Mouse (Mus musculus) CH12.LX (cell line): ENCODE data around the gene Lamc1. TPM values are rescaled to one million over a fixed set of nuclear protein-coding genes. Genes with fewer than 3 reads are reported as not detected.

Source experiments
- DNase-seq: peaks from one replicate; pipeline ENCODE4 v3.0.0-alpha.2; 2013; ENCODE audit errors: extremely low read depth
- H3K27ac ChIP-seq: 2 replicates; pipeline ENCODE4 v1.5.1; 2012; ENCODE audit warnings: low read depth, mild to moderate bottlenecking, control low read depth, moderate library complexity; ENCODE audit not compliant: insufficient read depth
- H3K27me3 ChIP-seq: replicated peaks from 2 replicates; pipeline ENCODE3; 2012; ENCODE audit warnings: inconsistent platforms
- H3K36me3 ChIP-seq, 2 experiments: replicated peaks in 1 of 2; 2 replicates each; pipeline versions ENCODE3 to v1.6.1; 2012; ENCODE audit warnings: inconsistent platforms in 1 of 2, low read length in 1 of 2, mild to moderate bottlenecking in 1 of 2, mixed read lengths in 1 of 2, moderate library complexity in 1 of 2; ENCODE audit not compliant: control insufficient read depth in 1 of 2, insufficient read depth in 1 of 2
- H3K4me1 ChIP-seq, 2 experiments: 2 replicates each; pipeline ENCODE4 v1.6.1; 2012; ENCODE audit warnings: inconsistent platforms in 1 of 2, moderate library complexity in 1 of 2; ENCODE audit not compliant: insufficient read depth in 2 of 2, control insufficient read depth in 1 of 2
- H3K4me2 ChIP-seq: 2 replicates; pipeline ENCODE4 v1.6.1; 2012; ENCODE audit warnings: low read depth, mild to moderate bottlenecking, control low read depth; ENCODE audit not compliant: poor library complexity, insufficient read depth, severe bottlenecking
- H3K4me3 ChIP-seq, 3 experiments: fragments of 150-350 bp in 1 of 3; sonication (generic) in 1 of 3; replicated peaks in 1 of 3; 2 replicates each; pipeline versions ENCODE3 to v1.5.1; 2011 to 2012; ENCODE audit warnings: low read depth in 2 of 3, low read length in 2 of 3, mild to moderate bottlenecking in 2 of 3, moderate library complexity in 2 of 3, control low read depth in 1 of 3, improper control_type of control experiment in 1 of 3, inconsistent platforms in 1 of 3, mixed read lengths in 1 of 3; ENCODE audit not compliant: poor library complexity in 1 of 3
- H3K79me2 ChIP-seq: replicated peaks from 2 replicates; pipeline ENCODE4 v1.6.1; 2012; ENCODE audit warnings: mild to moderate bottlenecking, moderate library complexity; ENCODE audit not compliant: control insufficient read depth, poor library complexity, insufficient read depth, severe bottlenecking; ENCODE audit errors: extremely low read depth
- H3K9ac ChIP-seq: 2 replicates; pipeline ENCODE4 v1.6.1; 2012; ENCODE audit warnings: low read depth, mild to moderate bottlenecking, control low read depth, moderate library complexity; ENCODE audit not compliant: insufficient read depth
- H3K9me3 ChIP-seq: replicated peaks from 2 replicates; pipeline ENCODE3; 2012; ENCODE audit warnings: low read length, inconsistent platforms, mixed read lengths
- BHLHE40 ChIP-seq: IDR thresholded peaks from 2 replicates; pipeline ENCODE4 v1.6.1; 2011; ENCODE audit warnings: mild to moderate bottlenecking, low read depth, low read length, improper control_type of control experiment
- CHD1 ChIP-seq: IDR thresholded peaks from 2 replicates; pipeline ENCODE4 v1.6.1; 2012; ENCODE audit warnings: low read depth, low read length, improper control_type of control experiment, inconsistent platforms
- CTCF ChIP-seq, 2 experiments: IDR thresholded peaks in 1 of 2; conservative IDR thresholded peaks in 1 of 2; 2 replicates each; pipeline ENCODE4 v1.5.1; 2011 to 2012; ENCODE audit warnings: low read depth in 2 of 2, low read length in 2 of 2, improper control_type of control experiment in 1 of 2, inconsistent platforms in 1 of 2, mild to moderate bottlenecking in 1 of 2, moderate library complexity in 1 of 2
- EP300 ChIP-seq: IDR thresholded peaks from 2 replicates; pipeline ENCODE4 v1.6.1; 2011; ENCODE audit warnings: low read length, improper control_type of control experiment
- ETS1 ChIP-seq: conservative IDR thresholded peaks from 2 replicates; pipeline ENCODE4 v1.6.1; 2012; ENCODE audit warnings: low read depth, mild to moderate bottlenecking, inconsistent platforms, low read length, improper control_type of control experiment, moderate library complexity
- HCFC1 ChIP-seq: IDR thresholded peaks from 2 replicates; pipeline ENCODE4 v1.6.1; 2012; ENCODE audit warnings: low read depth, mild to moderate bottlenecking, inconsistent platforms, low read length, improper control_type of control experiment
- IRF4 ChIP-seq: IDR thresholded peaks from 2 replicates; pipeline ENCODE4 v1.6.1; 2014; ENCODE audit warnings: low read depth, mild to moderate bottlenecking, inconsistent platforms, low read length, improper control_type of control experiment
- MAFK ChIP-seq: IDR thresholded peaks from 2 replicates; pipeline ENCODE4 v1.6.1; 2011; ENCODE audit warnings: low read length, improper control_type of control experiment; ENCODE audit not compliant: insufficient replicate concordance
- MEF2A ChIP-seq: IDR thresholded peaks from 2 replicates; pipeline ENCODE4 v1.6.1; 2014; ENCODE audit warnings: low read depth, mild to moderate bottlenecking, inconsistent platforms, low read length, improper control_type of control experiment, borderline replicate concordance
- MYC ChIP-seq: IDR thresholded peaks from 2 replicates; pipeline ENCODE4 v1.6.1; 2011; ENCODE audit warnings: low read depth, mild to moderate bottlenecking, improper control_type of control experiment, low read length
- NELFE ChIP-seq: IDR thresholded peaks from 2 replicates; pipeline ENCODE4 v1.6.1; 2011; ENCODE audit warnings: low read depth, low read length, improper control_type of control experiment
- NRF1 ChIP-seq: IDR thresholded peaks from 2 replicates; pipeline ENCODE4 v1.6.1; 2014; ENCODE audit warnings: low read depth, mild to moderate bottlenecking, inconsistent platforms, low read length, improper control_type of control experiment, moderate library complexity
- PAX5 ChIP-seq: IDR thresholded peaks from 2 replicates; pipeline ENCODE4 v1.6.1; 2012; ENCODE audit warnings: low read length, inconsistent platforms, mixed read lengths
- POLR2A ChIP-seq: IDR thresholded peaks from 2 replicates; pipeline ENCODE4 v1.6.1; 2011; ENCODE audit warnings: low read depth, mild to moderate bottlenecking, improper control_type of control experiment, low read length
- RCOR1 ChIP-seq: conservative IDR thresholded peaks from 2 replicates; pipeline ENCODE4 v1.6.1; 2012; ENCODE audit warnings: low read depth, mild to moderate bottlenecking, inconsistent platforms, low read length, improper control_type of control experiment
- SIN3A ChIP-seq: IDR thresholded peaks from 2 replicates; pipeline ENCODE4 v1.6.1; 2012; ENCODE audit warnings: low read length, improper control_type of control experiment, inconsistent platforms
- TBP ChIP-seq: conservative IDR thresholded peaks from 2 replicates; pipeline ENCODE4 v1.6.1; 2011; ENCODE audit warnings: low read depth, low read length, improper control_type of control experiment
- TCF12 ChIP-seq: IDR thresholded peaks from 2 replicates; pipeline ENCODE4 v1.6.1; 2014; ENCODE audit warnings: low read depth, mild to moderate bottlenecking, inconsistent platforms, low read length, improper control_type of control experiment
- UBTF ChIP-seq: IDR thresholded peaks from 2 replicates; pipeline ENCODE4 v1.6.1; 2012; ENCODE audit warnings: low read depth, mild to moderate bottlenecking, inconsistent platforms, low read length, improper control_type of control experiment, moderate library complexity
- USF1 ChIP-seq: IDR thresholded peaks from 2 replicates; pipeline ENCODE4 v1.6.1; 2014; ENCODE audit warnings: low read depth, mild to moderate bottlenecking, inconsistent platforms, low read length, improper control_type of control experiment
- USF2 ChIP-seq: conservative IDR thresholded peaks from 2 replicates; pipeline ENCODE4 v1.6.1; 2011; ENCODE audit warnings: low read depth, low read length, improper control_type of control experiment
- ZC3H11A ChIP-seq: IDR thresholded peaks from 2 replicates; pipeline ENCODE4 v1.6.1; 2012; ENCODE audit warnings: low read depth, mild to moderate bottlenecking, inconsistent platforms, low read length, improper control_type of control experiment
- ZKSCAN1 ChIP-seq: IDR thresholded peaks from 2 replicates; pipeline ENCODE4 v1.6.1; 2012; ENCODE audit warnings: low read depth, inconsistent platforms, low read length, improper control_type of control experiment, borderline replicate concordance
- ZMIZ1 ChIP-seq: IDR thresholded peaks from 2 replicates; pipeline ENCODE4 v1.6.1; 2012; ENCODE audit warnings: low read depth, mild to moderate bottlenecking, inconsistent platforms, low read length, improper control_type of control experiment
- ZNF384 ChIP-seq: IDR thresholded peaks from 2 replicates; pipeline ENCODE4 v1.6.1; 2012; ENCODE audit warnings: low read depth, low read length, improper control_type of control experiment, inconsistent platforms
- dilution Hi-C: fragments of 300-500 bp; cut with MboI; formaldehyde crosslinking; loops from 2 replicates; pipeline ENCODE4 v1.14.3; 2020; ENCODE audit warnings: low sequenced_read_pairs; ENCODE audit not compliant: extremely low pct_unique_long_range_greater_than_20kb, extremely low pct_ligation_motif_present
- in situ Hi-C: fragments of 300-500 bp; cut with MboI; formaldehyde crosslinking; loops from 3 replicates; pipeline ENCODE4 v1.14.3; 2019; ENCODE audit warnings: low sequenced_read_pairs, low pct_ligation_motif_present, low pct_unique_long_range_greater_than_20kb, mixed read lengths
- polyA plus RNA-seq: library from polyadenylated mRNA; unstranded; fragments of >175 nt; gene quantifications from 2 replicates; pipeline ENCODE4 v1.2.1, GENCODE M21; 2012; ENCODE audit warnings: low read depth; ENCODE audit not compliant: insufficient read length
- total RNA-seq, 2 experiments: library from RNA; depleted of rRNA; stranded (reverse); fragments of 300-350 nt in 1 of 2; fragments of >200 nt in 1 of 2; gene quantifications; 2 replicates each; pipeline ENCODE4 v1.2.3; 2012 to 2014

Gene Lamc1
- total and polyA plus RNA-seq, 3 experiments = 5.7 to 16.7 (median 10.5) TPM

- Histone ChIP-seq H3K27me3 (no peaks in the 10 kb centered on the region), H3K79me2 (no peaks in the 10 kb centered on the region), H3K4me3 (no peak overlapping the region), H3K27ac (no peak overlapping the region), H3K4me1 (no peaks in the 10 kb centered on the region), H3K9me3 (peaks cover 3% of the 10 kb centered on the region), H3K36me3 (no peaks in the 10 kb centered on the region), H3K9ac (no peak overlapping the region), H3K4me2 (no peak overlapping the region)
- DNase-seq = no peak
- dilution Hi-C loops = no loop called here
- TF ChIP-seq IRF4 = no peak
- TF ChIP-seq SIN3A = no peak
- TF ChIP-seq NELFE = no peak
- TF ChIP-seq ZC3H11A = no peak
- no peak for TF ChIP-seq POLR2A
- TF ChIP-seq TCF12 = no peak
- no peak for TF ChIP-seq ZKSCAN1
- TF ChIP-seq BHLHE40 = no peak
- TF ChIP-seq MEF2A = no peak
- TF ChIP-seq CHD1 = no peak
- no peak for TF ChIP-seq NRF1
- no peak for TF ChIP-seq USF1
- TF ChIP-seq MYC = no peak
- TF ChIP-seq ZNF384 = no peak
- no peak for TF ChIP-seq MAFK
- TF ChIP-seq UBTF = no peak
- TF ChIP-seq PAX5 = no peak
- TF ChIP-seq CTCF (conservative IDR thresholded peaks at IDR 0.05 in 1 of 2, IDR thresholded peaks at IDR 0.05 in 1 of 2; ENCODE audit: low read depth in 2 of 2, low read length in 2 of 2) = no peak
- no peak for TF ChIP-seq TBP
- in situ Hi-C loops = no loop called here
These were observed 152.4 kb downstream of the Lamc1 start for GRCm38 (mm10) chr1:153180160-153180559.

- Histone ChIP-seq H3K9ac (no peak overlapping the region), H3K9me3 (no peaks in the 10 kb centered on the region), H3K27ac (no peak overlapping the region), H3K27me3 (no peaks in the 10 kb centered on the region), H3K4me2 (no peak overlapping the region), H3K4me3 (no peak overlapping the region), H3K79me2 (no peaks in the 10 kb centered on the region), H3K4me1 (no peaks in the 10 kb centered on the region), H3K36me3 (no peaks in the 10 kb centered on the region)
- TF ChIP-seq PAX5 (no peak), CTCF (conservative IDR thresholded peaks at IDR 0.05 in 1 of 2, IDR thresholded peaks at IDR 0.05 in 1 of 2; ENCODE audit: low read depth in 2 of 2, low read length in 2 of 2) (no peak), EP300 (no peak), CHD1 (no peak), HCFC1 (no peak), ETS1 (no peak), NRF1 (no peak), USF2 (no peak), ZMIZ1 (no peak), RCOR1 (no peak), IRF4 (no peak)
- no peak for DNase-seq
- in situ Hi-C loops = no loop called here
- dilution Hi-C loops = no loop called here
These were observed 157.8 kb downstream of the Lamc1 start for GRCm38 (mm10) chr1:153174801-153175200.
